Mouse (Mus musculus) C2C12 (cell line): ENCODE measurements at regions not wholly inside any gene's neighbourhood (a gene's known extent, or its start where the extent isn't known, plus 50 kb on each side); places are given as distances from the start of the nearest gene placed in this dataset.

ENCODE experiments used
- H3K27me3 ChIP-seq: one replicate; pipeline ENCODE4 v1.6.1; 2011; ENCODE audit not compliant: control insufficient read depth, insufficient read depth, insufficient read length
- H3K36me3 ChIP-seq: one replicate; pipeline ENCODE4 v1.6.1; 2011; ENCODE audit not compliant: control insufficient read depth, insufficient read depth
- H3K4me3 ChIP-seq: one replicate; pipeline ENCODE4 v1.5.1; 2011; ENCODE audit warnings: mild to moderate bottlenecking, control low read depth; ENCODE audit not compliant: poor library complexity, insufficient read depth, severe bottlenecking
- H3K79me2 ChIP-seq: one replicate; pipeline ENCODE4 v1.6.1; 2011; ENCODE audit not compliant: control insufficient read depth, insufficient read depth
- H3K79me3 ChIP-seq: one replicate; pipeline ENCODE4 v1.6.1; 2011; ENCODE audit warnings: low read depth, control low read depth
- H3ac ChIP-seq: one replicate; pipeline ENCODE3; 2011; ENCODE audit warnings: low read depth; ENCODE audit not compliant: control insufficient read depth, insufficient read length
- CEBPB ChIP-seq: IDR thresholded peaks from one replicate; pipeline ENCODE4 v1.6.1; 2011; ENCODE audit warnings: low read depth, mild to moderate bottlenecking, control low read depth, moderate library complexity
- CTCF ChIP-seq: IDR thresholded peaks from one replicate; pipeline ENCODE4 v1.5.1; 2011; ENCODE audit not compliant: control insufficient read depth, insufficient read depth, insufficient read length
- FOSL1 ChIP-seq: IDR thresholded peaks from one replicate; pipeline ENCODE4 v1.8.0; 2011; ENCODE audit warnings: mild to moderate bottlenecking, low read length; ENCODE audit not compliant: poor library complexity, insufficient read depth, severe bottlenecking
- MAX ChIP-seq: IDR thresholded peaks from one replicate; pipeline ENCODE4 v1.6.1; 2011; ENCODE audit warnings: mild to moderate bottlenecking, control low read depth
- MYOD1 ChIP-seq: IDR thresholded peaks from one replicate; pipeline ENCODE4 v1.6.1; 2011; ENCODE audit warnings: low read depth; ENCODE audit not compliant: control insufficient read depth, insufficient read length
- MYOG ChIP-seq: IDR thresholded peaks from one replicate; pipeline ENCODE4 v1.6.1; 2011; ENCODE audit not compliant: control insufficient read depth, insufficient read length; ENCODE audit errors: extremely low read depth
- USF1 ChIP-seq: IDR thresholded peaks from one replicate; pipeline ENCODE4 v1.6.1; 2011; ENCODE audit warnings: low read depth, mild to moderate bottlenecking, control low read depth, moderate library complexity

DNA sequence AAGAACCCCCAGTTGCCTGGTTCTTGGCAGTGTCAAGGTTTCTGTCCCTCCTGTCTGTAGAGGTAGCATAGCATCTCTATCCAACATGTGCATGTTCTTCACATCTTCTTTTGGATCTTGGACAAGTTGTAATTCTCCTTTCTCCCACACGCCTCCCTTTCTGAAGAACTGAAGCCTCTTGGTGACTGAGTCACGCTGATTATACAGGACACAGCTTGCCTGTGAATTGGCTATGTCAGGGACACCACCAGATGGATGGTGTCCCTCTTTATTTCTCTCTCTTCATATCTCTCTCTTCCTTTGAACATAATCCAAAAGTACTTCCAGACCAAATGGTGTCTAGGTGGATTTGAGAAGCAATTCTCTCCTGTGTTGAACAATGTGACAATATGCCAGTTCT, 105.9 kb upstream of the Arhgap24 start:
- no peak overlapping the region for H3ac ChIP-seq
- H3K4me3 ChIP-seq: no peak overlapping the region
- no peaks in the 10 kb centered on the region for H3K79me3 ChIP-seq
- no peaks in the 10 kb centered on the region for H3K79me2 ChIP-seq
- no peaks in the 10 kb centered on the region for H3K36me3 ChIP-seq
- TF ChIP-seq MYOD1 (no peak), FOSL1 (no peak), MYOG (no peak), CEBPB (no peak), CTCF (no peak), MAX (no peak), USF1 (no peak)
- no peaks in the 10 kb centered on the region for H3K27me3 ChIP-seq

- no peaks in the 10 kb centered on the region for H3K27me3 ChIP-seq
- no peak overlapping the region for H3ac ChIP-seq
- no peaks in the 10 kb centered on the region for H3K79me3 ChIP-seq
- H3K79me2 ChIP-seq: no peaks in the 10 kb centered on the region
- H3K36me3 ChIP-seq: no peaks in the 10 kb centered on the region
- TF ChIP-seq MYOD1 (no peak), MAX (no peak), FOSL1 (no peak), MYOG (no peak), CEBPB (no peak), USF1 (no peak), CTCF (no peak)
- H3K4me3 ChIP-seq: no peak overlapping the region
These were observed 87.2 kb upstream of the Arhgap24 start for GRCm38 (mm10) chr5:102393941-102394340.

DNA sequence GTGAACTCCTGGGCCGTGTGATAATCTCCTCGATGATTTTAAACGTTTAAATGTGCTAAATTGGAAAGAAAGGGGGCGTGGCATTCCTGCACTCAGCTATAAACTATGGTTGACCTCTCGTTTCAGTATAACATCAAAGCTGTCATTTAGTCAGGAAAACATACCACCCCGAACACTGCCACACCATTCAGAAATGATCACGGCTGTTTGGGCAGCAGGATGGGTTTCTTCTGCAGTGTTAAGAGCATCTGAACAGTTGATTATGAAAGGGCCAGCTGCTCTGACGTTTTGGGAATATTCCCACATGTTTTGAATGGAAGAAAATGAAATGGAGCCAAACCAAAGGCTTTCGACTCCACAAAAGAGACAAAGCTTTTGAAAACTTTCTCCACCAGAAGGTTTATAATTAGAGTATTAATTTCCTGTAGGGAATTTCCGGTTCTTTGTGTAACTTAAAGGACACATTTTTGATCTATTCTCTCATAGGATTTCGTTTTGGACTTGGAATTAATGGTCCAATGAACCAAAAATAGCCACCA, 85.5 kb upstream of the Arhgap24 start:
- Histone ChIP-seq H3K79me2 (no peaks in the 10 kb centered on the region), H3K36me3 (no peaks in the 10 kb centered on the region), H3K79me3 (no peaks in the 10 kb centered on the region), H3K27me3 (no peaks in the 10 kb centered on the region), H3ac (no peak overlapping the region), H3K4me3 (no peak overlapping the region)
- no peak for TF ChIP-seq MYOG
- TF ChIP-seq CTCF: no peak
- no peak for TF ChIP-seq MAX
- TF ChIP-seq MYOD1: no peak
- TF ChIP-seq USF1: no peak

GRCm38 (mm10) chr5:102399006-102399405, 82.2 kb upstream of the Arhgap24 start:
- Histone ChIP-seq H3K79me3 (no peaks in the 10 kb centered on the region), H3ac (no peak overlapping the region), H3K4me3 (no peak overlapping the region), H3K36me3 (no peaks in the 10 kb centered on the region), H3K79me2 (no peaks in the 10 kb centered on the region), H3K27me3 (no peaks in the 10 kb centered on the region)
- TF ChIP-seq CEBPB: no peak
- TF ChIP-seq USF1: no peak
- no peak for TF ChIP-seq MYOD1
- no peak for TF ChIP-seq MAX
- TF ChIP-seq FOSL1: no peak
- TF ChIP-seq CTCF: no peak

DNA sequence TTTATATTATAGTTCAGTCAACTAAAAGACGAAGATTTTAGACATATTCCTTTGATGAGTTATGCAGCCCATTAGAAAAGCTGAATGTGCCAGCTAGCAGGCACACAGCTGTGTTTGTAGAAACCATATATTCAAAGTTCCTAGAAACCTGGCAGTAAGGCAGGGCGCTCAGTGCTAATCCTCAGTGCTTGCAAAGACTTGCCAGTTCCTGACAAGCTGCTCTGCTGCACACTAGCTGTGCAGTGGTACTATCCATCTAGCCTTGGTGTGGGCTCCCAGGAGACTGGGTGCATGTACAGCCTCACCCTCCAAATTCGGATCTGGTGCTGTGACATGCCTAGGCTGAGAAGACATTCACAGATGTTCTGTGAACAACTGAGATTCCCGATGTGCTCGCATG, 63.5 kb upstream of the Arhgap24 start:
- Histone ChIP-seq H3K36me3 (no peaks in the 10 kb centered on the region), H3K79me2 (no peaks in the 10 kb centered on the region), H3K27me3 (no peaks in the 10 kb centered on the region), H3K79me3 (no peaks in the 10 kb centered on the region), H3K4me3 (no peak overlapping the region), H3ac (no peak overlapping the region)
- TF ChIP-seq CTCF (no peak), MAX (no peak), FOSL1 (no peak), USF1 (no peak), MYOG (no peak), MYOD1 (no peak), CEBPB (no peak)

- Histone ChIP-seq H3K4me3 (no peak overlapping the region), H3ac (no peak overlapping the region), H3K79me3 (no peaks in the 10 kb centered on the region), H3K27me3 (no peaks in the 10 kb centered on the region), H3K36me3 (no peaks in the 10 kb centered on the region), H3K79me2 (no peaks in the 10 kb centered on the region)
- no peak for TF ChIP-seq MYOD1
- TF ChIP-seq CEBPB: no peak
- no peak for TF ChIP-seq MAX
- TF ChIP-seq MYOG: no peak
- TF ChIP-seq CTCF: peak; percentile 5
- no peak for TF ChIP-seq USF1
These were observed 62.1 kb upstream of the Arhgap24 start for GRCm38 (mm10) chr5:102419089-102419488.
